Mouse (Mus musculus) adrenal gland, adult (tissue): ENCODE measurements around the gene Ncoa3.
A peak's percentile ranks its signal among the peaks of the same experiment; 100 is the strongest.

ENCODE experiments used
- DNase-seq, 2 experiments: peaks; one replicate each; pipeline ENCODE4 v3.0.0; 2022 to 2023; ENCODE audit warnings: low spot score in 1 of 2; ENCODE audit not compliant: inconsistent age in 2 of 2

Ncoa3 gene

DNA sequence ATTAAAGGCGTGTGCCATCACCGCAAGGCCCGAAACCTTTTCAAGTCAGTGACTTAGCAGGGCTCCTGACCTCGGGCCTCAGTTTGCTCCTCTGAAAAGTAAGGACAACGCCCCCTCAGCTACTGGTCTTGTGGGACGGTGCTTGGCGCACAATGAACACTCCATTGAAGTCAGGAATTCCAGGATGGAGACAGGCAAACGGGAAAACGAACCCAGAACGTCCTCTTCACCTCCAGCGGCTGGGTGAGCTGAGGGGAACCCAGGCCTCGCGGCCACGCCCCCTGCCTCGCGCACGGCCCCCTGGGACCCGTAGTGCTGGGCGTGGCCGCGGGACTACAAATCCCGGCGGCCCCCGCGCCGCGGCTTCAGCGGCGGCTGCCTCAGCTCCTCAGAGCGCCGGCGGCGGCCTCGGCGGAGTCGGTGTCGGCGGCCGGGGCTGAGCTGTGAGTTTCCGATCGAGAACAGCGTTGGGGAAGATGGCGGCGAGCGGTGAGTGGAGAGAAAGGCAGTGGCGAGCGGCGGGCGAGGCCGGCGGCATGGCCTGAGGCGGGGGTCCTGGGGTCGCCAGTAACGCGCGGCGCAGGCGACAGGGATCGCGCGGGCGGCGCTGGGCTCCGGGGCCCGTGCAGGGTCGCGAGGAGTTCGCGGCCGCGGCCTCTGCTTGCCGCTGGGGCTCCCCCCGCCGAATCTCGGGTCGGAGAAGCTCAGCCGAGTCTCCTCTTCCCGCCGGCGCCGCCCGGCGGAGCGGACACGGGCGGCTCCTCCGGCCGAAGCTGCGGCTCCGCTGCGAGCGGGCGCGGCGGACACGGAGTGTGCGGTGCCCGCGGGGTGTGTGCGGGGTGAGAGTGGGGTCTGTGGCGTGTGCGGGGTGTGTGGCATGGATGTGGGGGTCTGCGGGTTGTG, at the start of gene Ncoa3:
Ncoa3 (plus strand) TSS at position 367 of the 903 bp plus-strand sequence.
- peak; percentile 93 to 97 for DNase-seq

DNA sequence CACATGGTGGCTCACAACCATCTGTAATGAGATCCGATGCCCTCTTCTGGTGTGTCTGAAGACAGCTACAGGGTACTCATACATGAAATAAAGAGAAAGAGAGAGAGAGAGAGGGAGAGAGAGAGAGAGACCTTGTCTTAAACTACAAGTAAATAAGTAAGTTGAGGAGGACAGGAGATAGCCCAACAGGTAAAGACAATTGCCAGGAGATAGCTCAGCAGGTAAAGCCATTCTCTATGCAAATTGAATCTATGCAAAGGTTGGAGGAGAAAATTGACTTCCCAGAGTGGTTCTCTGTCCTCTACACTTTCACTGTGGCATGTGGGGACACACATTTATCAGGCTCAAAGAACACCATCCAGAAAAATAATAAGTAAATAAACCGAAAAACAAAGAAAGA, 49.3 kb upstream of the Ncoa3 start:
- DNase-seq = no peak

DNA sequence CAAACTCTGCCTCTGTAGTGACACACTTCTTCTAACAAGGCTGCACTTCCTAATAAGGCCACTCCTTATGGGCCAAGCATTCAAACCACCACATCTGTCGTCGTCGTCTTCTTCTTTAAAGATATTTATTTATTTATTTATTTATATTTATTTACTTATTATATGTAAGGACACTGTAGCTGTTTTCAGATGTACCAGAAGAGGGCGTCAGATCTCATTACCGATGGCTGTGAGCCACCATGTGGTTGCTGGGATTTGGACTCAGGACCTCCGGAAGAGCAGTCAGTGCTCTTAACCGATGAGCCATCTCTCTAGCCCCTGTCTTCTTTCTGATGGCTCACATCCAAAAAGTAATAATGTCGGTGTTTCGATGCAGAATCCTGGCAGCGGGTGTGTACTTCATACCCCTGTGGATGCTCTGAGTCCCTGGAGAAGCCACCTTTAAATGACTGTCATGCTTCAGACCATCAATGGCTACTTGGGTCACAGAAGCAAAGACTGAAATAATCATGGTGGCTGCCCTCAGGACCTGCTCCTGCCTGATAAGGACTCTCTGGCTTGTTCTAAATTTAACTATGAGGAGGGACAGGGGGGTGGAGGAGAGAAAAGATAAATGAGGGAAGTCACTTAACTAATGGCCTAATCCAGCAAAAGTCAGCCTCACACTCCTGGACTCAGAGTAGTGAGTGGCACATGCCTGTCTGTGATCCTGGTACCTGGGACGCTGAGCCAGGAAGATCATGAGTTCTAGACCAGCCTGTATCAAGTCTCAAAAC, 47.7 kb upstream of the Ncoa3 start:
- DNase-seq = no peak

DNA sequence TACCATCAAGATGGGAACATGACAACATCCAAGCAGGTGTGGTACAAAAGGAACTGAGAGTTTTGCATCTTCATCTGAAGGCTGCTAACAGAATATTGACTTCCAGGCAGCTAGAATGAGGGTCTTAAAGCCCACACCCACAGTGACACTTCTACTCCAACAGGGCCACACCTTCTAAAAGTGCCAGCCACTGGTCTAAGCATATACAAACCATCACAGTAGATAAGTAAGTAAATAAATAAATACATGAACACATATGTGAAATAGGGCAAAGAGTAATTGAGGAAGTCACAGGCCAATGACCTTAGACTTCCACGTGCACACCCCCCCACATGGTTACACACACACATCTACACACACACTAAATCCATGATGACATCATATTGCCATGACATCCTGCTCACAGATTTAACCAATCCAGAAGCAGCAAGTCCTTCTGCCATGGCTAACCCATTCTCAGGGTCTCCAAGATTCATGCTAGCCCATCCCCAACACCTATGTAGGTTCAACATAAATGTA, 46.3 kb upstream of the Ncoa3 start:
- no peak for DNase-seq

DNA sequence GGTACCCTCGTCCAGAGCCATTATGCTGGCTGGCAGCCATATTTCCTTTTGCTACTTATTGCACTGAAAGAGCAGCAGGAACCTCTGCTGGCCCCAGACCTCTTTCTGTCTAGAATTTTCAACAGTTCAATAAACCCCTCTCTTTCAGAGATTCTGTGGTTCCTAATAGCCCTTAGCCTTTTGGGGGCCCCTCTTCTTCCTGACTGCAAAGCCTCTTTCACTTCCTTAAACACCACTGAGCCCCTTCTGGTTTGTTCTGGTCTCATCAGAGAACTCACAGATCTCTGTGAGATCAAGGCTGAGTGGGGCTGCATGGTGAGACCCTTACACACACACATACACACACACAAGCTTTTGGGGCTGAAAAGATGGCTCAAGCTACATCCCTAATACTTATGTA, 44.4 kb upstream of the Ncoa3 start:
- peak in 1 of 2 experiments; percentile 18 for DNase-seq

DNA sequence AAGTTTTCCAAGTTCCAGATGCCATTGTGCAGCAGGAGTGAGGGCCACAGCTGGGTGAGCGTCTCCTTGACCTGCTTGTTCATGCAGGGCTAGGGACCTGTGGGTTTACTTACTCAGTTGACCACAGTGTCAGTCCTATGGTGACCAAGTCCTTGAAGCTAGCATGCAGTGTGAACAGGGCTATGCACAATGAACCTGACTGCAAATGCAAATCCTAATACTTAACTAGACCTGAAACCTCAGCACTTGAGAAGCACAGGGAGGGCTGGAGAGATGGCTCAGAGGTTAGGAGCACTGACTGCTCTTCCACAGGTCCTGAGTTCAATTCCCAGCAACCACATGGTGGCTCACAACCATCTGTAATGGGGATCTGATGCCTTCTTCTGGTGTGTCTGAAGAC, 43.7 kb upstream of the Ncoa3 start:
- DNase-seq = peak in 1 of 2 experiments; percentile 22

DNA sequence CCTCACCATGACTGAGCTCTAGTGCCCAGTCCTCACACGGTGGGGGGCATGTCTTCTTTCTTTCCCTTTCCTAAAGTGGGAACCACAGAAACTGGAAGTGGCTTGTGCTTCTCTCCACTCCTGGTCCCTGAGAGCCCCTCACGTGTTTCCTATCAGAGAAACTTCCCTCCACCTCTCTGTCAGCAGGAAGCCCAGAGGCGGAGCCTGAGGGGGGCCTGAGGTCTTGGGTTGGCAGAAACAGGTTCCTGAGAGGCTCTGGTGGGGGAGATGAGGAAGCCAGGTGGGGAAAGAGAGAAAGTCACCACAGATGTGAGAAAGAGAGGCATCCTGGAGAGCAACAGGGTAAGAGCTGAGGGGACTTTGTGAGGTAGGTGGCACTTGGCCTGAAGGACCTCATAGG, 42.7 kb upstream of the Ncoa3 start:
- DNase-seq = peak in 1 of 2 experiments; percentile 39

DNA sequence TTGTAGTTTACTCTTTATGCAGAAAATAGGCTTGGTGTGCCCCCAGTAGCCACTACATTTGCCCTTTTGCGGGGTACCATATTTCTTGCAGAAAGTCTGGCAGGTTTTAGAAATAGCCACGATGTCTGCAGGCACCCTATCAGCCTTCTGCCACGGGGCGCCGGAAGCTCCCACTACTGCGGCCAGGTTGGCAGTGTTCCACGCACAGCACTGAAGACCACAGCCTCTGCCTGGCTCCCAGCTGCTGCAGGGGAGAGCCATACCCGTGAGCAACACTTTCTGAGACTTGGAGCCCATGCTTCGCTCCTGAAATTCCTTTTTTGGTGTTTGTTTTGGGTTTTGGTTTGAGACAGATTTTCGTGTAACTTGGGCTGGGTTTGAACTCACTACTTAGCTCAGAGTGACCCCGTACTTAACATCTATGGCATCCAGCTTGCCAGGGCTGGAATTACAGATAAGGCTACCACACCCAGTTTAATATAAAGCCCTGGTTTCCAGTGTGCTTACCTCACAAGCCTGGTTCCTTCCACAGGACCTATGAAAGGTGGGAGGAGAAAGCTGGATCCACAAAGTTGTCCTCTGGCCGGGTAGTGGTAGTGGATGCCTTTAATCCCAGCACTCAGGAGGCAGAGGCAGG, 40.9 kb upstream of the Ncoa3 start:
- DNase-seq = no peak

DNA sequence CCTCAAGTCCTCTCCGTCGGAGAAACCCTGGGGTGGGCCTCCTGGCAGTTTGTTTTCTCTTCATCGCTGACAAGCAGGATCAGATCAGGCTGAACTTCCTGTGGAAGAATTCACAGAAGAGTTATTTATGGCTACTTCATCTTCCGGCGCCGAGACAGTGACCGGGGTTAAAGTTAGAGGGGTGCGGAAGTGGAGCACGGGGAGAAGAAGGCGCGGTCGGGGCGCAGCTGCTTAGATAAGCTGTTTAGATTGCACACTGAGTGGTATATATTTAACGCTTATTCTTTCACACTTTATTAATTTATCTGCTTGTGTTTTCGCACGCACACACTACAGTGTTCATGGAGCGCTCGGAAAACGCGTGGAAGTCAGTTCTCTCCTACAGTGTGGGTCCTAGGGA, 37.6 kb upstream of the Ncoa3 start:
- DNase-seq = peak; percentile 50 to 75

DNA sequence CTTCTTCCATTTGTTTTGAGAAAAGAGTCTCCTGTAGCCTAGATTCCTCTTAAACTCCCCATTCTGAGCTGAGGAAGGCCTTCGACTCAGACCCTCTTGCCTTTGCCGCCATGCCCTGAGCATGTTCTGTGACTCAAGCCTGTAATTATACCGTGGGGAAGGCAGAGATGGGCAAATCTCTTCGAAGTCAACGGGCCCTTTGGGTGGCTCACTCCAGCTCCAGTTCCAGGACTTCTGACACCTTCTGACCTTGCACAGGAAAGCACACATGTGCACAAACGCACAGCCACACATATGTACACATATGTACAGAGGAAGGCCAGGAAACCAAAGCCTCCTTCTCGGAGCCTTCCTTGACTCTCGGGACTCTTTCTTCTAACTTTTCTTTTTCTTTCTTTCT, 37.0 kb upstream of the Ncoa3 start:
- no peak for DNase-seq

DNA sequence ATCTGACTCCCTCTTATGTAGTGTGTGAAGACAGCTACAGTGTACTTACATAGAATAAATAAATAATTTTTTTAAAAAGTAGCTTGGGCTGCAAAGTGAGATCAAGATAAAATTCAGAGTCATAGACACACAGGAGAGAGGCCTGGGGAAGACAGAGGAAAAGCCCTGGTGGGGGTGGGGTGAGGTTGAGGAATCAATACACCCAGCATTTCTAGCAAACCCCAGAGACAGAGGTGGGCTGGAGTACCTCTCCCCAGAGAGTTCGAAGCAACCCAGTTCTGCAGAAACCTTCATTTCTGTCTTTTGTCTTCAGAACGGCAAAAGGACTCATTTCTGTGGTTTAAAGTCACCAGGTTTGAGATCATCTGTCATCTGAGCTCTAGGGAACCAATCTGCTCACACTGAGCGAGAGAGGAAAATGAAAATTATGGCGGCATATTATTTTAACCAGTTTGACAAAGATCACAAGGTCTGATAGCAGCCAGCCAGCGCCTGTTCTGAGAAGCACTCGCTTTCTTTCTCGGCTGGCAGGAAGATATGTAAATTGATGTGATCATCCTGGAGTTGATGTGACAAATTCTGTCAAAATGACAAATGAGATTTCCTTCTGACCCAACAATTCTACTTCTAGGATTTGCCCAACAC, 36.2 kb upstream of the Ncoa3 start:
- no peak for DNase-seq

DNA sequence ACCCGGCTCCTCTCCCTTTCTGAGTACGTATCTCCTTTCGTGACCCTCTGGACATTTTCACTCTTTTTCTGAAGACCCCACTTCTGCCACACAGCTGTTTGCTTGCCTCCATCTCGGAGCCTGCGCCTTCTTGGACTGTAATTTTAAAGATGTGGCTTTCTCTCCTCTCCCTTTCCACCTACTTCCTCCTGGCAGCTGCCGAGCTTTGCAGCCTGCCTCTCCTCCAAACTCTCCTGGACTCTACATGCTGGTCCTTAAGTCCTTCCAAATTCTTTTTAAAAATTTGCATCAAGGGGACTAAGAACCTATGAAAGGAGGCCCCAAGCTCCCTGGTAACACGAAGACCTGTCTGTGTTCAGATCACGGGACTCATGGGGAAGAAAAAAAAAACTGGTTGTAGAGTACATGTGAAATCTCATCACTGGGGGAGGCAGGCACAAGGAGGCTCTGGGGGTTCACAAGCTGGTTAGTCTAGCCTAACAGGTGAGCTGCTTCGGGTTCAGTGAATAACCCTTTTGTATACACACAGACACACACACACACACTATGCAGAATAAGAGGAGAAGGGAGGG, 35.1 kb upstream of the Ncoa3 start:
- no peak for DNase-seq

DNA sequence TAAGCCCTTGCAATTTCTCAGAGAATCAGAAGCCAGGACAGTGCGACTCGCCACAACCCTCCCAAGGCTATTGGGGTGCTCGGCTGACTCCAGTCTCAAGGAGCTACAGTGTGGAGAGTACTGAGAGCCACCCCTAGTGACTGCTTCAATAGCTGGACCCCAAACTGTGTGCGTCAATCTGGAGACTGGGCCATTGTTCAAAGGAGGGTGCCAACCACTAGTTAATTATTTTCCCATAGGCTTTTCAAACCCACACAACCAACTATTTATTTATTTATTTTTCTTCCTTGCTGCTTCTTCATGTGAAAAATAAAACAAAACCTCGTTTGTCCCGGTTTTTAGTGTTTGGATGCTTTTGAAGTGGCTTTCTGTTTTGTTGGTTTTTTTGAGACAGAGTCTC, 33.9 kb upstream of the Ncoa3 start:
- no peak for DNase-seq

DNA sequence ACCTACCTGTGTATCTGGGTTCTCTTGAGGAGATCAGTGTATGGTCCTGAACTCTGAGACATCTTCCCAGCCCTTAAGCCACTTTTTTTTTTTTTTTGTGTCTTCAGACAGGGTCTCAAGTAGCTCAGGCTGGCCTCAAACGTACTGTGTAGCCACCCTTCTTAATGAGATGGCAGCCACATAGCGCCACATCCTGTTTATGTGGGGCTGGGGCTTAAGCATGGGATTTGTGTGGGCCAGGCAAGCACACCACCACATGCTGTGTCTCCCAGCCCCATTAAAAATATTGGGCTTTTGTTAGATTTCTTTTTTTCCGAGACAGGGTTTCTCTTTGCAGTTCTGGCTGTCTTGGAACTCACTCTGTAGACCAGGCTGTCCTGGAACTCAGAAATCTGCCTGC, 31.7 kb upstream of the Ncoa3 start:
- DNase-seq = no peak

DNA sequence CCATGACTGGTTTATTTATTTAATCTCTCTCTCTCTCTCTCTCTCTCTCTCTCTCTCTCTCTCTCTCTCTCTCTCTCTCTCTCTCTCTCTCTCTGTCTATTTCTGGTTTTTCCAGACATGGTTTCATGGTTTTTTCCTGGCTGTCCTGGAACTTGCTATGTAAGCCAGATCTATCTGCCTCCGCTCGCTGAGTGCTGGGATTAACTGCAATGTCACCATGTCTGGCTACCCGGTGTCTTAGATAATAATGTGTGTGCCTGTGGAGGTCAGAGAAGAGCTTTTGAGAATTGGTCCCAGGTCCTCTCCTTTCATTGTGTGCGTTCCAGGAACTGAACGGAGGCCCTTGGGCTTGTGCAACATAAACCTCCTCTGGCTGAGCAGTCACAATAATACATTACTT, 29.6 kb upstream of the Ncoa3 start:
- DNase-seq = no peak

DNA sequence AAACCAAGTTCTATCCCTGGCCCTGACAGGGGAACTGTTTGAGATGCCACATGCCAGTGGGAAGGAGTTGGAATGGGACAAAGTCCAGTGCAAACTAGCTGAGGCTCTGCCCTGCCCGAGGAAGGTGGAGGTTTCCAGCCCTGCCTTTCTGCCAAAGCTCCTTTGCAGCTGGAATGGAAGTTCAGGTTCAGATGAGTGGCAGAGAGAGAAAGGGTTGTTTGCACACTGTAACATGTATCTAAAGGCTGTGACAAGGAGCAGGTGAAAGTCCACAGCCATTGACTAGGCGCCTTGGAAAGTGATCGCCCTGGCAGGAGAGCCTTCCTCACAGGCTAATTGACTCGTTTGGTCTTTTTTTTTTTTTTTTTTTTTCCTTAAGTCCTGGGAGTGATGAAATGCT, 28.3 kb upstream of the Ncoa3 start:
- DNase-seq = no peak

DNA sequence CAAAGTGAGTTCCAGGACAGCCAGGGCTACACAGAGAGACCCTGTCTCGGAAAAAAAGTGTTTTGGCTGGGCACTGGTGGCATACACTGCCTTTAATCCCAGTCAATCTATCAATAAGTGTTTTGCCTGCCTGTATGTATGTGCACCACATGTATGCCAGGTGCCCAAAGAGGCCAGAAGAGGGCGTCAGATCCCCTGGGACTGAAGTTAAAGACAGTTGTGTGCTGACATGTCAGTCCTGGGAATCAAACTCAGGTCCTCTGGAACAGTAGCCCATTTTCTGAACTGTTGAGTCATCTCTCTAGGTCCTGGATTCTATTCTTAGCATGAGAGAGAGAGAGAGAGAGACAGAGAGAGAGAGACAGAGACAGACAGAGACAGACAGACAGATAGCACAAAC, 25.4 kb upstream of the Ncoa3 start:
- no peak for DNase-seq

DNA sequence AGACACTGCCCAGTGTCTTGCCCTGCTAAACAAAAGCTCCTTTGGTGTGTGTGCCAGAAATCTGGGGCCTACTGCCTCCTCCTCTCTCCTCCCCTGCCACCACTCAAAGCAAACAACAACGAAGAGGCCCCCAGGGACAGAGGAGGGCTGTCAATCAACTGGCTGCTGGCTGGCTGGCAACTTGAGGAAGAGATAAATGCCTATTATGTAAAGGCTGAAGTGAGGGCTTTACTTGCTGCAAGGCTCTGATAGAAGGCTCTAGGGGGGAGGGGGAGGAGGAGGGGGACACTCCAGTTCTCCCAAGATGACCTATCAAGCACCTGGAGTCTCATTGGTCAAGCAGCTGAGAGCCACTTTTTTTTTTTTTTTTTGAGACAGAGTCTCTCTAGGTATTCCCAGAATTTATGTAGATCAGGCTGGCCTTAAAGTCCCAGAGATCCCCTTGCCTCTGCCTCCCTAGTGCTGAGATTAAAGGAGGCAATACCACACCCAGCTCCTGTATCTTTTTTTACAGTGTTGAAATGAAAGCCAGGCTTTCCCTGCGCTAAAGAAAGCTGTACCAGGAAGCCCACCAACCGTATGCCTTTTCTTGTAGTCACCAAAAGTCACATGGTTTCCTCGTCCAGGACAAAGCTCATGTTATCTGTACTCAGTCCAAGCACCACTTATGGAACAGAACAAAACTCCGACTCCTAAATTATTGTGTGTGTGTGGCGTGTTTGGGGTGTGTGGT, 24.4 kb upstream of the Ncoa3 start:
- peak; percentile 29 to 64 for DNase-seq

DNA sequence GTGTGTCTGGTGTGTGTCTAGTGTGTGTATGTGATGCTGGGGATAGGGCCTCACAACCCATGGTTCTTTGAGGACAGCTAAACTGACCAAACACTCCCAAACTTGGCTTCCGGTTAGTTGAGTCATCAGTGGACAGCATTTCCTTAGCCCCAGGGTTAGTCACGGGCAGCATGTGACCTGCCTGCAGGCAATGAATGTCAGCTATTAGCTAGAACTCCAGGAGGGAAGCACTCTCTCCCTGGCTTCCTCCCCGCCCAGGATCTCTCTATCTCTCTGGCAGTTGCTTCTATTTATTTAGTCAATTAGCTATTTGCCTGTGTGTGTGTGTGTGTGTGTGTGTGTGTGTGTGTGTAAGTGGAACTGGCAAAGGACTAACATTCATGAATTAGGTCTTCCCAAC, 23.6 kb upstream of the Ncoa3 start:
- peak; percentile 73 to 88 for DNase-seq

DNA sequence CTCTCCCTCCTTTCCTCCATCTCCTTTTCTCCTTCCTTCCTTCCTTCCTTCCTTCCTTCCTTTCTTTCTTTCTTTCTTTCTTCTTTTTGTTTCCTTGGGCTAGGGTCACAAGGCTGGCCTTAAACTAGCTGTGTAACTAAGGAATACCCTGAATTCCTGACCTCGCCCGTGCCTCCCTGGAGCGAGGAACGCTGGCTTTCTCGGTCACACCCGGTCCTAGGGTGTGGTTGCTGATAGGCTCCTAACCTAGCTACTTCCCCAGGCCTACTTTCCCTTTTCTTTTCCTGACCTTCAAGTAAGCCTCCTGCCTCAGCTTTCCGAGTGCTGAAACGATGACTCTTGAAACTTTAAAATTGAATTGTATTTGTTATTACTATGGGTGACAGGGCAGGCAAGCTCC, 23.0 kb upstream of the Ncoa3 start:
- DNase-seq = no peak
